Comparison of ENCODE assay signal across 9 mouse cellular contexts in genomic region chr6:108963295-108963694, GRCm38 (mm10).
A peak's percentile ranks its signal among the peaks of the same experiment; 100 is the strongest.
DNase-seq lines count a peak whose midpoint lies in the region; ATAC-seq lines count a peak whose summit lies in the region.
"Had no signal": no experiment of that assay in that cellular context is flagged by ENCODE, and none has a peak within 500 bp of the region (broad histone marks: within the 10 kb centered on the region; RNA-seq: fewer than 3 reads in every experiment).

No protein-coding gene starts in this region.

- peak; percentile 65 to 77 for DNase-seq in heart, postnatal 10 days
- no peak for DNase-seq in heart, adult 11 months
- DNase-seq in adrenal gland, postnatal 14 days, result peak; percentile 56
- DNase-seq in embryonic facial prominence, embryonic 14.5 days (ENCODE audit: low spot score), result peak; percentile 58
- peak; percentile 25 for DNase-seq in hindbrain, embryonic 10.5 days (ENCODE audit: low spot score)
- DNase-seq in layer of hippocampus, postnatal 10 days (ENCODE audit: low spot score in 2 of 2), result peak; percentile 80 to 86
- peak; percentile 88 for DNase-seq in midbrain, embryonic 14.5 days
- peak; percentile 6 to 10 for DNase-seq in thymus, postnatal 36 days

- intact Hi-C loops in heart, postnatal 10 days (cut with DNase I), result no loop called here

- no peak overlapping the region for H3K4me3 ChIP-seq in embryonic facial prominence, embryonic 14.5 days (ENCODE audit: low read depth, low read length)
- no peak overlapping the region for H3K4me3 ChIP-seq in hindbrain, embryonic 10.5 days
- H3K4me3 ChIP-seq in midbrain, embryonic 14.5 days (replicated peaks; ENCODE audit: low read depth, low read length), result no peak overlapping the region
- H3K4me3 ChIP-seq: limb, embryonic 13.5 days had no signal

- no peak overlapping the region for H3K4me2 ChIP-seq in embryonic facial prominence, embryonic 14.5 days (ENCODE audit: low read depth, low read length)
- no peak overlapping the region for H3K4me2 ChIP-seq in midbrain, embryonic 14.5 days (ENCODE audit: low read length)
- H3K4me2 ChIP-seq: limb, embryonic 13.5 days had no signal

- ATAC-seq in embryonic facial prominence, embryonic 14.5 days (ENCODE audit: low read depth), result 0 out of 2 replicates have a peak, but pooled peaks have one; percentile 18
- ATAC-seq in midbrain, embryonic 14.5 days (ENCODE audit: low FRiP score, low TSS enrichment), result peak; percentile 43; the same call in 1 of the 2 replicates

- H3K9me3 ChIP-seq in embryonic facial prominence, embryonic 14.5 days (ENCODE audit: control insufficient read depth, low read length), result no peaks in the 10 kb centered on the region
- H3K9me3 ChIP-seq in hindbrain, embryonic 10.5 days, result no peaks in the 10 kb centered on the region
- no peaks in the 10 kb centered on the region for H3K9me3 ChIP-seq in midbrain, embryonic 14.5 days (ENCODE audit: control insufficient read depth, low read length)
- H3K9me3 ChIP-seq: limb, embryonic 13.5 days had no signal

- 8% methylated on average over 2 of the region's 2 CpGs for WGBS in embryonic facial prominence, embryonic 14.5 days
- WGBS in hindbrain, embryonic 10.5 days, result 15% methylated on average over 2 of the region's 2 CpGs
- 26% methylated on average over 2 of the region's 2 CpGs for WGBS in midbrain, embryonic 14.5 days

- H3K9ac ChIP-seq in embryonic facial prominence, embryonic 14.5 days (ENCODE audit: low read depth, low read length), result no peak overlapping the region
- no peak overlapping the region for H3K9ac ChIP-seq in midbrain, embryonic 14.5 days (replicated peaks; ENCODE audit: low read length)
- H3K9ac ChIP-seq: limb, embryonic 13.5 days had no signal

- no peak overlapping the region for H3K27ac ChIP-seq in embryonic facial prominence, embryonic 14.5 days (replicated peaks; ENCODE audit: low read depth, low read length)
- no peak overlapping the region for H3K27ac ChIP-seq in hindbrain, embryonic 10.5 days
- no peak overlapping the region for H3K27ac ChIP-seq in midbrain, embryonic 14.5 days (replicated peaks; ENCODE audit: low read depth, low read length)
- H3K27ac ChIP-seq: limb, embryonic 13.5 days had no signal

- H3K36me3 ChIP-seq in embryonic facial prominence, embryonic 14.5 days (ENCODE audit: control insufficient read depth, insufficient read depth, low read length), result no peaks in the 10 kb centered on the region
- no peaks in the 10 kb centered on the region for H3K36me3 ChIP-seq in hindbrain, embryonic 10.5 days
- H3K36me3 ChIP-seq in midbrain, embryonic 14.5 days (ENCODE audit: control insufficient read depth, insufficient read depth, low read length), result no peaks in the 10 kb centered on the region
- H3K36me3 ChIP-seq: limb, embryonic 13.5 days had no signal

- no peaks in the 10 kb centered on the region for H3K27me3 ChIP-seq in embryonic facial prominence, embryonic 14.5 days (replicated peaks; ENCODE audit: control insufficient read depth, insufficient read depth, low read length)
- no peaks in the 10 kb centered on the region for H3K27me3 ChIP-seq in hindbrain, embryonic 10.5 days (ENCODE audit: insufficient read depth, poor library complexity, severe bottlenecking)
- H3K27me3 ChIP-seq in midbrain, embryonic 14.5 days (ENCODE audit: control insufficient read depth, insufficient read depth, low read length), result no peaks in the 10 kb centered on the region
- H3K27me3 ChIP-seq: limb, embryonic 13.5 days had no signal

- H3K4me1 ChIP-seq in embryonic facial prominence, embryonic 14.5 days (ENCODE audit: control insufficient read depth, insufficient read depth, low read length), result no peaks in the 10 kb centered on the region
- H3K4me1 ChIP-seq in hindbrain, embryonic 10.5 days (replicated peaks), result no peaks in the 10 kb centered on the region
- no peaks in the 10 kb centered on the region for H3K4me1 ChIP-seq in midbrain, embryonic 14.5 days (ENCODE audit: control insufficient read depth, insufficient read depth, low read length)
- H3K4me1 ChIP-seq: limb, embryonic 13.5 days had no signal
